Mouse (Mus musculus) lung, embryonic 14.5 days (tissue): ENCODE data around the gene Hist1h2ae. TPM values are rescaled to one million over a fixed set of nuclear protein-coding genes. Genes with fewer than 3 reads are reported as not detected.
"Not testable (repeated sequence)": the region's sequence is repeated elsewhere in the genome, so short reads cannot be mapped to it uniquely, and the experiment has no call there.

Experiments used
- ATAC-seq: fragments of 200-750 bp; cut with Nextera tagmentation; 2 replicates; pipeline ENCODE4 v1.8.0; 2017; ENCODE audit warnings: mild to moderate bottlenecking, moderate TSS enrichment, moderate library complexity; ENCODE audit not compliant: insufficient read depth
- DNase-seq: peaks from one replicate; pipeline ENCODE4 v3.0.0-alpha.2; 2015
- H3K27ac ChIP-seq: fragments of 300-500 bp; sonication (generic); 2 replicates; pipeline ENCODE4 v1.5.1; 2014; ENCODE audit warnings: low read depth, mild to moderate bottlenecking, moderate library complexity
- H3K27me3 ChIP-seq: fragments of 300-500 bp; sonication (generic); 2 replicates; pipeline ENCODE4 v1.6.1; 2014; ENCODE audit warnings: low read length, control low read depth; ENCODE audit not compliant: insufficient read depth
- H3K36me3 ChIP-seq: fragments of 300-500 bp; sonication (generic); 2 replicates; pipeline ENCODE4 v1.6.1; 2014; ENCODE audit warnings: control low read depth; ENCODE audit not compliant: insufficient read depth
- H3K4me1 ChIP-seq: fragments of 300-500 bp; sonication (generic); 2 replicates; pipeline ENCODE4 v1.6.1; 2014; ENCODE audit warnings: antibody characterized with exemption, control low read depth; ENCODE audit not compliant: insufficient read depth
- H3K4me2 ChIP-seq: fragments of 300-500 bp; sonication (generic); 2 replicates; pipeline ENCODE4 v1.6.1; 2014; ENCODE audit warnings: mild to moderate bottlenecking
- H3K4me3 ChIP-seq: fragments of 300-500 bp; sonication (generic); 2 replicates; pipeline ENCODE4 v1.5.1; 2014; ENCODE audit warnings: low read depth, low read length
- H3K9ac ChIP-seq: fragments of 300-500 bp; sonication (generic); 2 replicates; pipeline ENCODE4 v1.6.1; 2014
- H3K9me3 ChIP-seq: fragments of 300-500 bp; sonication (generic); 2 replicates; pipeline ENCODE4 v1.6.1; 2016; ENCODE audit warnings: low read depth, low read length, control low read depth
- CTCF ChIP-seq: IDR thresholded peaks from 2 replicates; pipeline ENCODE4 v1.5.1; 2016; ENCODE audit warnings: antibody characterized with exemption, low read depth
- WGBS: fragments of 180-500 bp; shearing (Covaris S2); extraction: QIAGEN DNeasy Blood & Tissue Kit; methylation state at CpG from one replicate; pipeline ENCODE4 v1.1.7; 2014; 5-methylcytosine and 5-hydroxymethylcytosine counted together
- polyA plus RNA-seq: library from polyadenylated mRNA; unstranded; fragments of >200 nt; fragmentation: Nextera tagmentation; extraction: Ambion mirVana; gene quantifications from 2 replicates; pipeline ENCODE4 v1.2.1, GENCODE M21; 2014

Hist1h2ae gene
- polyA plus RNA-seq, 1 experiment from 2014 or later, result 166 TPM

DNA sequence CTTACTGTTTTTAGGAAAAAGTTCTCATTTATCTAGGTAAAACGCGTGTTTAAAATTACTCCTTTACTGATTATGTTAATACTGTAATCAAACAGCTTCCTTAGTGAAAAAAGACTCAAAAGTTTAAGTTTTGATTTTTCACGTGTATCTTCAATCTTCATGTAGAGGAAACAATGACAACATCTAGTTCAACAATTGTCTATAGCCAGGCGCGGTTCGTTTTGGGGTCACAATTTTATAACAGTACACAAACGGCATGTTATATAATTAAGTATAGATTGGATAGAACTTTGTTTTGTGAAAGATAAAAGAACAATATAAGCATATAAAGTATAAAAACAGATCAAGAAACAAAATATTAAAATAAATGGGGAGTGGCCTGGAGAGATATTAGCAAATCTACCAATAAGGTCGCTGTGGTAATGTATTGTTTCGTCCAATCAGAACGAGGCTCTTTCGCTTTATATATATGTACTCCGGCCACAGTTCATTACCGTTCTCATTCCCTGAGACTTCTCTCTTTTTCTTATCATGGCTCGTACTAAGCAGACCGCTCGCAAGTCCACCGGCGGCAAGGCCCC is 4.3 kb upstream of the Hist1h2ae start, which contains the start of gene Hist1h3d:
Hist1h3d (plus strand) TSS at position 493 of the 581 bp plus-strand sequence.
- Histone ChIP-seq H3K9ac (peak within 1 kb of the TSS; percentile 82), H3K36me3 (no peaks in the 10 kb centered on the region), H3K4me1 (0 out of 2 replicates have a peak, but pooled peaks cover 4% of the 10 kb centered on the region), H3K4me3 (peak within 1 kb of the TSS; percentile 45), H3K9me3 (no peaks in the 10 kb centered on the region), H3K27me3 (no peaks in the 10 kb centered on the region), H3K27ac (peak within 1 kb of the TSS; percentile 97), H3K4me2 (peak within 1 kb of the TSS; percentile 79)
- TF ChIP-seq CTCF, result no peak
- DNase-seq (peak; percentile 96), ATAC-seq (peak; percentile 56)
- WGBS, result under 1% methylated on average over 18 of the region's 18 CpGs

DNA sequence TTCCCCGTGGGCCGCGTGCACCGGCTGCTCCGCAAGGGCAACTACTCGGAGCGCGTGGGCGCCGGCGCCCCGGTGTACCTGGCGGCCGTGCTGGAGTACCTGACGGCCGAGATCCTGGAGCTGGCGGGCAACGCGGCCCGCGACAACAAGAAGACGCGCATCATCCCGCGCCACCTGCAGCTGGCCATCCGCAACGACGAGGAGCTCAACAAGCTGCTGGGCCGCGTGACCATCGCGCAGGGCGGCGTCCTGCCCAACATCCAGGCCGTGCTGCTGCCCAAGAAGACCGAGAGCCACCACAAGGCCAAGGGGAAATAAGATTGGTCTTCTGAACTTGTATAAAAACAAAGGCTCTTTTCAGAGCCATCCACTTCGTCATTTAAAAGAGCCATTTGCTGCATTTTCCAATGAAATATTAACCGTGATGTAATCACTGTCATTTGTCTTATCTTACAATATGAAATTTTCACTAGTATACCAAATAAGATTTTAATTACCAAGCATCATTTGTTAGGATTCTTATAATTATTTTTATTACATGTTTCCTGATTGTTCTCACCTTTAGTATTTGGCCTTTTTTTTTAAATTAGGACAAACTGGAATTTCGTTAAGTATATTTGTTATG is 3.6 kb upstream of the Hist1h2ae start:
- Histone ChIP-seq H3K9ac (peak overlapping the region; percentile 49), H3K4me3 (peak overlapping the region; percentile 45), H3K27ac (peak overlapping the region; percentile 99), H3K4me2 (peak overlapping the region; percentile 87)
- H3K4me1 ChIP-seq, H3K9me3 ChIP-seq, H3K36me3 ChIP-seq, H3K27me3 ChIP-seq: not testable (repeated sequence)
- WGBS, result under 1% methylated on average over 5 of the region's 39 CpGs
- ATAC-seq (peak; percentile 0; the same call in 1 of the 2 replicates), DNase-seq (peak; percentile 64)

DNA sequence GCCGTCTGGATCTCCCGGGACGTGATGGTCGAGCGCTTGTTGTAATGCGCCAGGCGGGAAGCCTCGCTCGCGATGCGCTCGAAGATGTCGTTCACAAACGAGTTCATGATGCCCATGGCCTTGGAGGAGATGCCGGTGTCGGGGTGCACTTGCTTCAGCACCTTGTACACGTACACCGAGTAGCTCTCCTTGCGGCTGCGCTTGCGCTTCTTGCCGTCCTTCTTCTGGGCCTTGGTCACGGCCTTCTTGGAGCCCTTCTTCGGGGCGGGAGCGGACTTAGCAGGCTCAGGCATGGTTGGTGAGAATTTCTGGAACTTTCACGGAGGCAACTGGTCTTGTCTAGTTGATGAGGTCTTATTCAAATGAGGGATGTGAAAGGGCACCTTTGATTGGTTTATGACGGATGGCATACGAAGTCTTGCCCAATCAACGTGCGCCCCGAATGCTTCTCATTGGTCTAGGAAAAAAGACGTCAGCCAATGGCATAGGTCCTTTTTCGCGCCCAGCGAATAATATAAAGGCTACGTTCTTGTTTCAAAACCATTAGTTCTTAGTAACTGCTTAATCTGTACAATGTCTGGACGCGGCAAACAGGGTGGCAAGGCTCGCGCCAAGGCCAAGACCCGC is 3.0 kb upstream of the Hist1h2ae start, which contains the start of the genes Hist1h2bf and Hist1h2ad:
Hist1h2bf (minus strand) TSS at position 299 of the 627 bp plus-strand sequence.
Hist1h2ad (plus strand) TSS at position 484 of the 627 bp plus-strand sequence.
- peak within 1 kb of the TSS; percentile 45 for H3K4me3 ChIP-seq
- H3K27ac ChIP-seq, result peak within 1 kb of the TSS; percentile 99
- H3K36me3 ChIP-seq, H3K27me3 ChIP-seq, H3K4me1 ChIP-seq, H3K9me3 ChIP-seq: not testable (repeated sequence)
- peak; percentile 85 for ATAC-seq
- WGBS, result under 1% methylated on average over 20 of the region's 42 CpGs
- peak within 1 kb of the TSS; percentile 82 for H3K9ac ChIP-seq
- H3K4me2 ChIP-seq, result peak within 1 kb of the TSS; percentile 87
- peak; percentile 99 for DNase-seq

DNA sequence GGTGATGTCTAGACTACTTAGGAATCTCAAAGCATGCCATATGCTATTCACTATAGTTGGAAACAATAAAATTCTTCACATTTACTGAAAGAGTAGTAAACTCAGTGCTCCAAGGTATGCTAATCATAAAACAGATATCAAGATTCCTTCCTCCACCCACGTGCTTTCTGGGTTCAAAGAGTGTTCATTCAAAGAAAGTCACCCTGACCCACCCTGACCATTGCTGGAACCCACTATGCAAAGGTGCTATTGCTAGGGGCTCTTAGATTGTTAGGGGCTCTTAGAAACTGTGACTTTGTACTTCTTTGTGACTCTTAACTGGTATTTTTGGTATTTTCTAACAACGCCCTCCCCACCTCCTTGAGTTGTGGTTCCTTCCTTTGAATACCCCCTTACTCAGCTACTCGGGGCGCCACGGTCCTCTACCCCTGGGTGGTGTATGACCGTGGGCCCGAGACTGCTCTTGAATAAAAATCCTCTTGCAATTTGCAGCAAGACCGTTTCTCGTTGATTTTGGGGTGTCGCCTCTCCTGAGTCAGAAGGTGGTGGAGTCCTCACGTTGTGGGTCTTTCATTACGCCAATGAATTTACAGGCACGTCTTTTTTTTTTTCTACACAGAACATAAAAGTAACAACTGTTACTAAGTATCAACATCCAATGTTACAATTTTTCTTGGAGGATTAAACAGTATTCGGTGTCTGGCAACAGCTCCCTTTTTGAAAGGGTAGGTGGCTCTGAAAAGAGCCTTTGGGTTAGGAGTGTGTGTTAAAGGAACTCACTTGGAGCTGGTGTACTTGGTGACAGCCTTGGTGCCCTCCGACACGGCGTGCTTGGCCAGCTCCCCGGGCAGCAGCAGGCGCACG is 2.2 kb upstream of the Hist1h2ae start:
- not testable (repeated sequence) for H3K36me3 ChIP-seq, H3K9me3 ChIP-seq, H3K27me3 ChIP-seq, H3K4me1 ChIP-seq, ATAC-seq
- peak overlapping the region; percentile 99 for H3K27ac ChIP-seq
- H3K9ac ChIP-seq, result peak overlapping the region; percentile 82
- WGBS, result 4% methylated on average over 17 of the region's 20 CpGs
- H3K4me2 ChIP-seq, result peak overlapping the region; percentile 87
- peak overlapping the region; percentile 45 for H3K4me3 ChIP-seq
- peak; percentile 52 for DNase-seq

DNA sequence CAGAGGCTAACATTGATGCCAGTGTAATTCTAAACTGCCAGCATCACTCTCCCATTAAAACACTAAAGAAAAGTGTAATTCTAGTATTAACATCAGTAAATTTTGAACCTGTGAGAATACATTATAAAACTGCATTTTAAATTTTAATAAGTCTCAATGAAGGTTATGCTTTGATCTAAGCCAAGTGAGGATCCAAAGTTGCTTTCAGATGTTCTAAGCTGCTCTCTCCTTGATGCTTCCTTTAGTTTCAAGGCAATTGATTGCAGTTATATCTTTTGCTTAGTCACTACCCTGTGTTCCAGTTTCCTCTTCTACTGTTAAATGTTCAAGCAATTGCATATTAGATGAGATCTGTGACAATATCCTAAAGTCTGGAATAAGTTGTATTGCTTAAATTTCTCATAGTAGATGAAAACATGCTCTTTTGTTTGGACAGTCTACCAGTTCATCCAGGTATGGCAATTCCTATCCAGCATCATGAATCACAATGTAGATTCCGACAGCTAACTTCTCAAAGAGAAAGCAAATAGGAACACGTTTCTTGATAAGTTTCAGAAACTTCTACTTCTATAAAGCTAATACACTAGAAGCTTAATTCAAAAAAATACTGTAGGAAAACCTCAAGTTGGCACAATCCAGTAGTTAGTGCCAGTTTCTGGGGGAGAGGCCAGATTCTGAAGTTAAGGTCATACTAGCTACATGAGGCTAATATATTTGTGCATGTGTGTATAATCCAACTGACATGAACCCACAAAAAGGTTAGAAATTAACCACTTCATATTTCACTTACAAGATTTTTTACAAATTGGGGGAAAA is 1.4 kb upstream of the Hist1h2ae start:
- Histone ChIP-seq H3K4me2 (peak overlapping the region; percentile 87), H3K9ac (peak overlapping the region; percentile 82), H3K4me3 (peak overlapping the region; percentile 45), H3K27me3 (no peaks in the 10 kb centered on the region), H3K36me3 (no peaks in the 10 kb centered on the region), H3K27ac (peak overlapping the region; percentile 99), H3K9me3 (no peaks in the 10 kb centered on the region), H3K4me1 (0 out of 2 replicates have a peak, but pooled peaks cover 3% of the 10 kb centered on the region)
- WGBS, result 13% methylated on average over 2 of the region's 2 CpGs
- DNase-seq (peak; percentile 65), ATAC-seq (no peak)
- TF ChIP-seq CTCF, result no peak

DNA sequence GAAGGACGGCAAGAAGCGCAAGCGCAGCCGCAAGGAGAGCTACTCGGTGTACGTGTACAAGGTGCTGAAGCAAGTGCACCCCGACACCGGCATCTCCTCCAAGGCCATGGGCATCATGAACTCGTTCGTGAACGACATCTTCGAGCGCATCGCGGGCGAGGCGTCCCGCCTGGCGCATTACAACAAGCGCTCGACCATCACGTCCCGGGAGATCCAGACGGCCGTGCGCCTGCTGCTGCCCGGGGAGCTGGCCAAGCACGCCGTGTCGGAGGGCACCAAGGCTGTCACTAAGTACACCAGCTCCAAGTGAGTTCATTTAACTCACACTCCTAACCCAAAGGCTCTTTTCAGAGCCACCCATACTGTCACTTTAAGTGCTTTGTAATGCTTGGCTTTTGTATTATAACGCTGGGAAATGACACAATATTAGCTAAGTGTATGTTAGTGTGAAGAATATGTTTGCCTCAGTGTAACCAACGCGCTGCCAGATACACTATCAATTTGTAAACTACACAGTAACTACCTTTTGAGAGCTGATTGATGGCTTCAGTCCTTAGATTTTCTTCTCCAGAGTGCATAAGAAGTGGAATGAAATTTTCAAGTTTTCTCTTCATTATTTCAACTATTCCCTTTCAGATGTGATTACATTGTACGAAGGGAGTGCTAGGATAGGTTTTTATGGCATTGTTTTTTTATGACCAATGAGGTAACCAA is 641 bp upstream of the Hist1h2ae start:
- not testable (repeated sequence) for ATAC-seq

DNA sequence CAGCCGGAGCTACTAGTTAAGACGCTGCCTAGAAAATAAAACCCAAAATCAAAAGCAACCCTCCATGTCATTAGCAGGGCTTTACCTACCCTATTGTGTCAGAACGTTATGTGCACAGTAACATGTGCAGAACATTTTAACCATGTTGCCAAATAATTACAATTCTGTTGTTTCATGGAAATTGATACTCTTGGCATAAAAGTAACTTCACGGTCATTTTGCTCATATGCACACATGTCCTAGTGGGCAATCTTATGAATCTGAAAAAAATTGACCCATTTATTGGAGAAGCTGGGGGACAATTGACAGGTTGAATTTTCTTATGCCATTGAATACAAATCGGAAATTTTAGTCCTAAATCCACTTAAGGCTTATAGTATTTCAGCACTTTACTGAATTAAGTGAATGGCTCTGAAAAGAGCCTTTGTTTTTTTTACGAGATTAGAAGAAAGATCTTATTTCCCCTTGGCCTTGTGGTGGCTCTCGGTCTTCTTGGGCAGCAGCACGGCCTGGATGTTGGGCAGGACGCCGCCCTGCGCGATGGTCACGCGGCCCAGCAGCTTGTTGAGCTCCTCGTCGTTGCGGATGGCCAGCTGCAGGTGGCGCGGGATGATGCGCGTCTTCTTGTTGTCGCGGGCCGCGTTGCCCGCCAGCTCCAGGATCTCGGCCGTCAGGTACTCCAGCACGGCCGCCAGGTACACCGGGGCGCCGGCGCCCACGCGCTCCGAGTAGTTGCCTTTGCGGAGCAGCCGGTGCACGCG is 579 bp downstream of the Hist1h2ae start:
- not testable (repeated sequence) for H3K9me3 ChIP-seq, ATAC-seq, H3K36me3 ChIP-seq, H3K27me3 ChIP-seq, H3K4me1 ChIP-seq
- peak overlapping the region; percentile 87 for H3K4me2 ChIP-seq
- WGBS, result 2% methylated on average over 21 of the region's 41 CpGs
- peak; percentile 64 for DNase-seq
- peak overlapping the region; percentile 45 for H3K4me3 ChIP-seq
- H3K27ac ChIP-seq, result peak overlapping the region; percentile 99
- peak overlapping the region; percentile 55 for H3K9ac ChIP-seq

More for the DNA sequence above, 641 bp upstream of the Hist1h2ae start:
- 0% methylated on average over 10 of the region's 34 CpGs for WGBS
- H3K4me1 ChIP-seq, H3K9me3 ChIP-seq, H3K36me3 ChIP-seq, H3K27me3 ChIP-seq: not testable (repeated sequence)
- Histone ChIP-seq H3K9ac (peak overlapping the region; percentile 82), H3K4me2 (peak overlapping the region; percentile 87), H3K27ac (peak overlapping the region; percentile 99), H3K4me3 (peak overlapping the region; percentile 45)
- DNase-seq, result peak; percentile 75
